Mouse (Mus musculus) adrenal gland, adult 10 weeks (tissue): Measurements from ENCODE around the gene Mphosph6. TPM values are rescaled to one million over a fixed set of nuclear protein-coding genes. Genes with fewer than 3 reads are reported as not detected.

Experiments
- polyA plus RNA-seq: library from polyadenylated mRNA; stranded (reverse); fragments of 350-450 nt; fragmentation: Illumina TruSeq; extraction: RNeasy Lipid Tissue Mini Kit (QIAGEN cat#74804); gene quantifications from one replicate; pipeline ENCODE4 v1.2.3, GENCODE M21; 2014; ENCODE audit warnings: low read depth, low replicate concordance

Mphosph6 gene
- 43.6 TPM for polyA plus RNA-seq

GRCm38 (mm10) chr8:117801443-117802298, at the start of gene Mphosph6:
Mphosph6 (minus strand) TSS chr8:117801943.

Other genes starting within 250 kb of the Mphosph6 start
- gene Sdr42e1, start 128.3 kb downstream of the Mphosph6 start, polyA plus RNA-seq = 1.6 TPM
- not detected for gene Hsd17b2, start 100.0 kb downstream of the Mphosph6 start, polyA plus RNA-seq